Mouse (Mus musculus) gastrocnemius, postnatal 14 days (tissue): ENCODE measurements at regions not wholly inside any gene's neighbourhood (a gene's known extent, or its start where the extent isn't known, plus 50 kb on each side); places are given as distances from the start of the nearest gene placed in this dataset.
A peak's percentile ranks its signal among the peaks of the same experiment; 100 is the strongest.

Experiments used
- DNase-seq: peaks from one replicate; pipeline ENCODE4 v3.0.0; 2021; ENCODE audit warnings: mixed read lengths
- intact Hi-C: fragments of 180-260 bp; cut with DNase I; formaldehyde crosslinking; loops from one replicate; pipeline ENCODE4 v1.15.1; 2025; ENCODE audit warnings: low total_unique reads

- peak; percentile 47 for DNase-seq
- intact Hi-C loops = no loop called here
Measured at GRCm38 (mm10) chr9:50443708-50444463, 50.4 kb upstream of the Plet1 start.
